Mouse (Mus musculus): Measurements from ENCODE around the gene Qsox2. TPM values are rescaled to one million over a fixed set of nuclear protein-coding genes. Genes with fewer than 3 reads are reported as not detected.

The Qsox2 gene
- 14.9 and 16.0 TPM in 2 replicates for polyA plus RNA-seq (2015; fragmentation: Nextera tagmentation; extraction: Ambion mirVana)

DNA sequence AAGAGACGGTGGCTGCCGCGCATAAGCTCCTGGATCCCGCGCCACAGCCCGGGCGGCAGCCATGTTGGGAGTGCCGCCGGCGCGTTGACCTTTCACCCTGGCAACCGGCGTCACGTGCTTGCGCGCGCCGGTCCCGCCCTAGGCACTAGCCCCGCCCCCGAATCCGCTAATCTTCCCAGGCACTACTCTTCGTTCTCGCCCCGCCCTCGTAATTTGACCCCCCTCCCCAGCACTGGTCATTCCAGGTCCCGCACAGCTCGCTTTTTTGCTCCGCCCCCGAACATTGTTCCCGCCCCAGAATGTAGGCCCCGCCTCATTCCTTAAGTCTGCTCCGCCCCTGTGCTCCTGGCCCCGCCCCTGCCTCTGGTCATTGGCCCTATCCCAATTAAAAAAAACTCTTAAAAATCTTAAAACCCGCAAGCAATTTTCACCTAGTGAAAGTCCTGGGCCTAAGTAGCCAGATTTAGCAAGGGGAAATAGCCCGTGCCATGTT is at the start of gene Qsox2:
Qsox2 (minus strand) TSS at position 236 of the 493 bp plus-strand sequence.
- Histone ChIP-seq H3K4me3 (peak within 1 kb of the TSS; percentile 86), H3K27ac (peak within 1 kb of the TSS; percentile 79), H3K36me3 (no peaks in the 10 kb centered on the region; the same call in 1 of the 2 replicates), H3K4me2 (replicated peaks) (peak within 1 kb of the TSS; percentile 90), H3K9ac (peak within 1 kb of the TSS; percentile 84), H3K27me3 (no peaks in the 10 kb centered on the region), H3K4me1 (peaks cover 30% of the 10 kb centered on the region), H3K9me3 (no peaks in the 10 kb centered on the region)
- WGBS = 1% methylated on average over 36 of the region's 36 CpGs
- peak; percentile 87 for ATAC-seq (ENCODE audit: low FRiP score, low read depth)

DNA sequence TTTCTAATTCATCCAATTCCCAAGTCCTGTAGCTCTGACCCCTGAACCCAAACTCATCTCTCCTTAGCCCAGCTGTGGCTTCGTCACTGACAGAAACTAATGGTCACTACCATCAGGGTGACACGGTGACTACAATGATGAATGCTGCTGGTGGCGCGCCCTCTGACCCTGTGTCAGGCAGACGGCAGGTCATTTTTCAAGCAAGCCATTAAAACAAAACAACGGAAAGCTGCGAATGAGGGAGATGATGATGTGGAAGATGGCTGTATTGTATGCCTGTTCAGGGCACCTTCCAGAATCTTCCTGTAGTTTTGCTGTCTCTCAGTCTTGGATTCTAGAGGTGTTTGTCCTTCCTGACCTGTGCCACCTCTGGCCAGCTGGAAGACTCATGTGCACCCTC is 49.1 kb upstream of the Qsox2 start:
- no peaks in the 10 kb centered on the region for H3K27me3 ChIP-seq
- no peaks in the 10 kb centered on the region; the same call in 1 of the 2 replicates for H3K4me1 ChIP-seq
- H3K36me3 ChIP-seq = no peaks in the 10 kb centered on the region
- no peak for ATAC-seq (ENCODE audit: low FRiP score, low read depth)
- H3K4me2 ChIP-seq (replicated peaks) = no peak overlapping the region
- no peak overlapping the region for H3K27ac ChIP-seq
- H3K9ac ChIP-seq = no peak overlapping the region
- H3K4me3 ChIP-seq = no peak overlapping the region
- 37% methylated on average over 7 of the region's 7 CpGs for WGBS
- no peaks in the 10 kb centered on the region for H3K9me3 ChIP-seq

DNA sequence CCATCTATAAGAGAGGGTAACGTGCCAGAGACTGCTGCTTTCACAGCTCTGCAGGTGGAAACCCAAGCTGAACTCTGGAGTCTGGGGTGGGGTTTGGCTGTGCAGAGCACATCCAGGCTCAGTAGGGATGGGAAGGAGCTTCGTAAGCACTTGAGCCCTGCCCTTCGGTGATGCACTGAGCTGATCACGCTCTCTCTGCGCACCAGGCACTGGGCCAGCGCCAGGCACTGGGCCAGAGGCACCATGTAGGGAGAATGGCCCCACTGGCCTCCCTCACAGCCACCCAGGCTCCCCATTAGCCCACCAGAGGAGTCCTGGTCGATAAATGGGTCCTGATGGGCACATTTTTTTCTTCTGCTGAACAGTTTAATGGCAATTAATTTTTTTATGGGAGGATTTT is 48.5 kb upstream of the Qsox2 start:
- 52% methylated on average over 7 of the region's 7 CpGs for WGBS
- H3K27me3 ChIP-seq = no peaks in the 10 kb centered on the region
- H3K4me2 ChIP-seq (replicated peaks) = no peak overlapping the region
- H3K4me1 ChIP-seq = no peaks in the 10 kb centered on the region; the same call in 1 of the 2 replicates
- ATAC-seq (ENCODE audit: low FRiP score, low read depth) = peak; percentile 66; the same call in 1 of the 2 replicates
- no peak overlapping the region for H3K27ac ChIP-seq
- H3K36me3 ChIP-seq = no peaks in the 10 kb centered on the region
- H3K9me3 ChIP-seq = no peaks in the 10 kb centered on the region
- no peak overlapping the region for H3K4me3 ChIP-seq
- H3K9ac ChIP-seq = no peak overlapping the region

DNA sequence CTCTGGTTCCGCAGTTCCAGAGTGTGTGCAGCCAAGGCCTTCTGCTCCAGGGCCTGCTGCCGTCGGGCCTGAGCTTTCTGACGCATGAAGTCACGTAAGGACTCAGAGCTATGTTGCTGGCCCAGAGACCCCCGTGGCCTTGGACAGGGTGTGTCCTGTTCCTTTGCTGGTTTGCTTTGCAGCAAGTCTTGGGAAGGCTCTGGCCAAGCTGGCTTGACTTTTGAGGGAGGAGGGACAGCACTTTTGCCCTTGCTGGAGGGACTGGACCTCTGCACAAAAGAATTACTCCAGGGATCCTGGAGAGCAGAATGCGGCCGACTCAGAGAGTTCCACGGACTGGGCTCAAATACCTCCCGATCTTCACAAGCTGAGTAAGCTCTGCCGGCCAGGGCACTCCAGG is 43.3 kb upstream of the Qsox2 start:
- H3K36me3 ChIP-seq = no peaks in the 10 kb centered on the region
- H3K27me3 ChIP-seq = 0 out of 2 replicates have a peak, but pooled peaks cover 5% of the 10 kb centered on the region
- H3K9ac ChIP-seq = no peak overlapping the region
- H3K4me3 ChIP-seq = no peak overlapping the region
- H3K27ac ChIP-seq = no peak overlapping the region
- H3K4me2 ChIP-seq (replicated peaks) = no peak overlapping the region
- no peaks in the 10 kb centered on the region for H3K9me3 ChIP-seq
- WGBS = 78% methylated on average over 11 of the region's 11 CpGs
- H3K4me1 ChIP-seq = no peaks in the 10 kb centered on the region; the same call in 1 of the 2 replicates
- ATAC-seq (ENCODE audit: low FRiP score, low read depth) = no peak

DNA sequence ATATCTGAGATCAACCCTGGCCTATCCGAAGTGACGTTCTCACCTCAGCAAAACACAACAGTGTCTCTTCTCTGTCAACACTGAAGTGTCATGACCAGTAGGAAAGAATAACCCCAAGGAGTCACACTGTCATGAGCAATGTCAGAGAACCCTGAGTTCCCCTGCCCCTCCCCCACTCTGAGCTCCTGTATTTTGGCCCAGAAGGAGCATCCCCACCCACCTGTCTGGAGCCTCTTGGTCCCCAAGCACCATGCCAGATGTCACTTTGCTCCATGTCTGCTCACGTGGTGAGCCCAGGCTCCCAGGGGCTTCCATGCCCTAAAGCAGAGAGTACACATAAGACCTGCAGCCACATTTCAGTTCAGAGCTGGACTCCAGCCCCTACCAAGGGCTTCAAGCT is 42.4 kb upstream of the Qsox2 start:
- Histone ChIP-seq H3K4me2 (replicated peaks) (no peak overlapping the region), H3K36me3 (no peaks in the 10 kb centered on the region), H3K4me3 (no peak overlapping the region), H3K4me1 (no peaks in the 10 kb centered on the region), H3K9ac (no peak overlapping the region), H3K9me3 (no peaks in the 10 kb centered on the region), H3K27ac (no peak overlapping the region), H3K27me3 (0 out of 2 replicates have a peak, but pooled peaks cover 7% of the 10 kb centered on the region)
- 73% methylated on average over 3 of the region's 3 CpGs for WGBS
- no peak for ATAC-seq (ENCODE audit: low FRiP score, low read depth)

DNA sequence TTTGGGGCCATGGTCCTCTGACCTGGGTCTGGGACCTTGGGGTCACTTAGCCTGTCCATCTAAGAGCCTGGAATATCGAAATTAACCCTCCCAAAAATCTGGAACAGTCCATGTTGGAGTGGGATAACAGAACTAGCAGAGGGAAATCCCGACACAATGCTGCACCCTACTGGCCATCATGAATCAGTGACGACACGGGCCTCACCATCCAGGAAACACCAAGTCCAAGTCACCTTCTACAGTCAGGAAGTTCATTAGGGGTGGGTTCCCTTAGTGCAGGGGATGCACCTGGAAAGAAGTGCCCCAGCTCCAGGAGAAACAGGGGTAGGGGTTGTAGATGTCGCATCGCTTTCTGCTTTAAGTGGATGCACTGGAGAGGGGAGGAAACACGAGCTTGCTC is 36.3 kb upstream of the Qsox2 start:
- H3K27ac ChIP-seq = no peak overlapping the region
- 0 out of 2 replicates have a peak, but pooled peaks cover 7% of the 10 kb centered on the region for H3K27me3 ChIP-seq
- H3K9ac ChIP-seq = peak overlapping the region; percentile 25; the same call in 1 of the 2 replicates
- no peaks in the 10 kb centered on the region for H3K36me3 ChIP-seq
- 18% methylated on average over 7 of the region's 7 CpGs for WGBS
- peaks cover 9% of the 10 kb centered on the region for H3K4me1 ChIP-seq
- no peaks in the 10 kb centered on the region for H3K9me3 ChIP-seq
- ATAC-seq (ENCODE audit: low FRiP score, low read depth) = no peak
- H3K4me2 ChIP-seq (replicated peaks) = no peak overlapping the region
- H3K4me3 ChIP-seq = no peak overlapping the region

DNA sequence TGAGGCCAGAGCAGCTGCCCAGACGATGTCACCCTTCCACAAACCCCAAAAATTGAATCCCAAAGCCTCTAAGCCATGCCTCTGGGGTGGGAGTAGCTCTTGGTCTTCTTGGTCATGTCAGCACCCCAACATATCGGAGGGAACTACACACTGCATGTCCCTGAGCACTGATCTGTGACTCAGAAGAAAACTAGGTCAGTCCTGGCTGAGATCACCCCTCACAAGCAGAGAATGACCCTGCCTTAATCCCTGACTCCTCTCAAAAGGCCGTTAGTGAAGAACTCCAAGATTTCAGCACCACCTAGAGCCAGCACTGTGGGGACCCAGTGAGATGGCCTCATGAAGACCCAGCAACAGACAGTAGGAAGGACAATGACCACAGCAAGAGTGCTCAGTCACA is 30.9 kb upstream of the Qsox2 start:
- Histone ChIP-seq H3K9me3 (no peaks in the 10 kb centered on the region), H3K36me3 (no peaks in the 10 kb centered on the region), H3K27ac (no peak overlapping the region), H3K4me3 (no peak overlapping the region), H3K4me2 (replicated peaks) (no peak overlapping the region), H3K9ac (no peak overlapping the region), H3K27me3 (no peaks in the 10 kb centered on the region), H3K4me1 (peaks cover 18% of the 10 kb centered on the region)
- no peak for ATAC-seq (ENCODE audit: low FRiP score, low read depth)
- WGBS = 78% methylated on average over 3 of the region's 3 CpGs

DNA sequence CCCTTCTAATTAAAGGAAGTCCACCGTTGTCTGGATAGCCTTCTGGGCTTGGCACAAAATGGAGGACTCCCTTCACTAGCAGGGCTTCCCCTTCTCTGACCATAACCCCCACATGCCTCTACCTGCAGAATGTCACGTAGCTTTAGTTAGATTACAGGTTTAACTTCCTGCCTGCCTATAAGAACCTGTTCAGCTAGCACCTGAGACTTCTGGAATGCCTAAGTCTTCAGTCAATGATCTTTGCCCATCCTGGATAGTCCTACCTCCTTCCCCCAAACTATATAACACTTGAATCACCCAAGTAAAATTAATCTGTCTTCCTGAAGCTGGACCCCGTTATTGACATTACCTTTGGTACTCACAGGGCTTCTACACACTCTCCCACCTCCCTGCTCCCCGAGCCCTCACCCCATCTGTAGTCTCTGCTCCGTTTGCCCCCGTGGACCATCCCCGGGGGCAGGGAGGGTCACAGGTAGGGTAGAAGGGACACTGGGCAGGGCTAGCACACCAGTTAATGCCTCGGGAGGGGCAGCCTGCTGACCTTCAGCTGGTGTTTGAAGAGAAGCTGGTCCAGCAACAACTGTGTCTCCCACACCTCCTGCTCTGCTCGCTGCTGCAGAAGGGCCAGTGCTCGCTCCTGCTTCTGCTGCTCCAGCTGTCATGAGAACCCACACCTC is 28.9 kb upstream of the Qsox2 start:
- Histone ChIP-seq H3K36me3 (no peaks in the 10 kb centered on the region), H3K4me1 (peaks cover 18% of the 10 kb centered on the region), H3K9me3 (no peaks in the 10 kb centered on the region), H3K4me2 (replicated peaks) (no peak overlapping the region), H3K4me3 (no peak overlapping the region), H3K9ac (no peak overlapping the region), H3K27ac (no peak overlapping the region), H3K27me3 (no peaks in the 10 kb centered on the region)
- ATAC-seq (ENCODE audit: low FRiP score, low read depth) = no peak
- 78% methylated on average over 10 of the region's 10 CpGs for WGBS

DNA sequence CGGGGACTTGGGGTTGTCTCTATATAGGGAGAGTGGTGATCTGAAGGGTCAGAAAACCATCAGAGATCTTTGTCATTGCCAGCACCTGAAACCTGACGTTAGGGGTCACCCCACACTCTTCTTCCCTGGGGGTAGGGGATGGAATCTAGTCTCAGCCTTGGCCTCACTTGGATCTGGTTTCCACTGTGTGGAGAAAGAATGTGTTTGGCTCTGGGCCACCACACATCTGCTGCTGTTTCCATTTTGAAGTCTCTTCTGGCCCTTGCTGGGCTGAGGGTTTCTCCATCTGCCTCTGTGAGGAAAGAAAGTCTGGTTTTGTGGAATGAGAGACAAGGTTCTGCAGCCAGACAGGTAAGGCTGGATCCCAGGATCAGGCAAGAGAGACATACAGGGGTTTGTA is 27.8 kb upstream of the Qsox2 start:
- WGBS = 56% methylated on average over 2 of the region's 2 CpGs
- no peak overlapping the region for H3K9ac ChIP-seq
- ATAC-seq (ENCODE audit: low FRiP score, low read depth) = peak; percentile 54; the same call in 1 of the 2 replicates
- no peaks in the 10 kb centered on the region for H3K9me3 ChIP-seq
- H3K27ac ChIP-seq = 0 out of 2 replicates have a peak overlapping the region, but pooled peaks have one; percentile 28
- no peaks in the 10 kb centered on the region for H3K36me3 ChIP-seq
- no peaks in the 10 kb centered on the region for H3K27me3 ChIP-seq
- no peak overlapping the region for H3K4me2 ChIP-seq (replicated peaks)
- H3K4me1 ChIP-seq = peaks cover 18% of the 10 kb centered on the region
- H3K4me3 ChIP-seq = no peak overlapping the region

DNA sequence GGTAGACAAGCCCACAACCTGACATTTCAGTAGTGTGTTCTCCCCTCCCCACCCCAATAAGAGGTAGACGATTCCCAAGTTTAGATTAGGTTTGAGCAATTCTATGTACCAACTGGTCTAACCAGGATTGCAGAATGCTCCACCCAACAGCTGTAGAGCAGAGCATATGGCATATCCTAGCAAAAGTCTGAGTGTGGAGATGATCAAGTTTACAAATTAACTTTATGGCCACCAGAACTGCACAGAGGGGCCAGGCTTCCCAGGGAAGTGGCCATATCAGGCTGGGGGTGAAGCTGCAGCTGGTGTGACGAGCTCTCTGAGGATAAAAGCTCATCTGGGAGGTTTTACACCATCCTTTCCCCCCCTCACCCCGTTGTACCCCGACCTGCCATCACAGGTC is 27.3 kb upstream of the Qsox2 start:
- H3K9ac ChIP-seq = no peak overlapping the region
- H3K27me3 ChIP-seq = no peaks in the 10 kb centered on the region
- H3K4me3 ChIP-seq = no peak overlapping the region
- no peaks in the 10 kb centered on the region for H3K36me3 ChIP-seq
- no peak overlapping the region for H3K4me2 ChIP-seq (replicated peaks)
- WGBS = 51% methylated on average over 4 of the region's 4 CpGs
- H3K27ac ChIP-seq = no peak overlapping the region; the same call in 1 of the 2 replicates
- H3K9me3 ChIP-seq = no peaks in the 10 kb centered on the region
- peaks cover 16% of the 10 kb centered on the region for H3K4me1 ChIP-seq
- no peak for ATAC-seq (ENCODE audit: low FRiP score, low read depth)

DNA sequence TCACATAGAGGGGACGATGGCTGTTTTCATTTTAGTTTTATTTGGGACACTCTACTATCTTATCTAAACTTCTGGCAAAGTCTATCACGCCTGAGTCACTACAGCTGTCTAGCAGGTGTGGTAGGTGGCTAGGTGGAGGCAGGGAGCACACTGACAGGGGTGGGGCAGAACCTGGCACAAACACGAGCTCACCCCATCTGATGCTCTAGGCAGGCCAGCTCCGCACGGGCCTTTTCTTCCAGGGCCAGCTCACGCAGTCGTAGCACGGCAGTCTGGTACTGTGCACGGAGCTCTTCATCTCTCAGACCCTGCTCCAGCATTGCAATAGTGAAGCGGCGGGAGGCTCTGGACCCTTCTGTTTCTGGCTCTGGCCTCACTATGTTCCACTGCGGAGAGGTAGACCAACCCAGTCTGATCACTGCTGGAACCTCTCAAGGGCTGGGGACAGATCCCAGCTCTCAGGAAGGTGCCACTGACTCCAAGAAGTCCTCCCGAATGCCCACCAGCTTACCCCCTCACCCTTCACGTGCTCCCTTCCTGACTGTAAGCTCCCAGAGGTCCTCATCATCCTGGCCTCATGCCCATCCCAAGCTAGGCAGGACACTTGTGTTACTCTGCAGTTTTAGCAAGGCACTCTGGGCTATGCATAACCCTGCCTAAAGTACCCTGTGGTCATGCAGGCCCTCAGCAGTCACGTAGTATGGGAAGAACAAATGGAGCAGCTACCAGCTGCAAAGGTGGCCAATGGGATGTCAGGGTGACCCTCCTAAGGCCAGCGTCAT is 20.2 kb upstream of the Qsox2 start:
- 80% methylated on average over 16 of the region's 16 CpGs for WGBS
- no peak overlapping the region for H3K4me2 ChIP-seq (replicated peaks)
- 0 out of 2 replicates have a peak, but pooled peaks cover 3% of the 10 kb centered on the region for H3K27me3 ChIP-seq
- H3K27ac ChIP-seq = no peak overlapping the region
- no peaks in the 10 kb centered on the region for H3K9me3 ChIP-seq
- no peaks in the 10 kb centered on the region for H3K36me3 ChIP-seq
- no peak overlapping the region for H3K9ac ChIP-seq
- ATAC-seq (ENCODE audit: low FRiP score, low read depth) = no peak
- no peak overlapping the region for H3K4me3 ChIP-seq
- 0 out of 2 replicates have a peak, but pooled peaks cover 8% of the 10 kb centered on the region for H3K4me1 ChIP-seq

DNA sequence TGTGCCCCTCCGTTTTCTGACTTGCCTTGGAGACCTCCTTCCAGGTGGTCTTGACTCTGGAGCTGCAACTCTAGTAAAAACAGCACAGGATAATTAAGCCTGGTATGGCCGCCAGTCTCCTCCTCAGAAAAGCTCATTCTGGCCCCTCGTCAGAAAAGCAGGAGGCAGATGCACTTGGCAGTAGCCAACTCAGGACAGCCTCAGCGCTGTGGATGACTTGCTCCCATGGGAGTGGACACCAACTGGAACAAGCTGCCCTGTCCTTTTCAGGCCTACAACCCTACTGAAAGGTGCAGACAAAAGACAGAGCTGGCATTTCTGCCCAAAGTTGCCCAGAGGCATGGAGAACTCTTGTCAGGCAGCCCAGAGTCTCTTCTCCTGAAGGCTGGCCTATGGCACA is 17.5 kb upstream of the Qsox2 start:
- Histone ChIP-seq H3K27ac (no peak overlapping the region), H3K4me3 (no peak overlapping the region), H3K27me3 (0 out of 2 replicates have a peak, but pooled peaks cover 7% of the 10 kb centered on the region), H3K9me3 (no peaks in the 10 kb centered on the region), H3K36me3 (no peaks in the 10 kb centered on the region), H3K9ac (no peak overlapping the region), H3K4me2 (replicated peaks) (no peak overlapping the region), H3K4me1 (0 out of 2 replicates have a peak, but pooled peaks cover 8% of the 10 kb centered on the region)
- WGBS = 32% methylated on average over 4 of the region's 4 CpGs
- ATAC-seq (ENCODE audit: low FRiP score, low read depth) = no peak

All from limb, embryonic 13.5 days (tissue).